Mouse (Mus musculus) cortical plate, adult 2 months (tissue): ENCODE results near the gene Stk35.

Experiments
- CTCF ChIP-seq: fragments of 200-500 bp; IDR thresholded peaks from 2 replicates; pipeline ENCODE4 v1.5.1; 2011; ENCODE audit warnings: mild to moderate bottlenecking, control low read depth, low read length; ENCODE audit not compliant: insufficient read depth; ENCODE audit errors: extremely low read depth
- POLR2A ChIP-seq: fragments of 200-500 bp; IDR thresholded peaks from 2 replicates; pipeline ENCODE4 v1.6.1; 2011; ENCODE audit warnings: mild to moderate bottlenecking, low read length, control low read depth; ENCODE audit not compliant: insufficient read depth; ENCODE audit errors: extremely low read depth

DNA sequence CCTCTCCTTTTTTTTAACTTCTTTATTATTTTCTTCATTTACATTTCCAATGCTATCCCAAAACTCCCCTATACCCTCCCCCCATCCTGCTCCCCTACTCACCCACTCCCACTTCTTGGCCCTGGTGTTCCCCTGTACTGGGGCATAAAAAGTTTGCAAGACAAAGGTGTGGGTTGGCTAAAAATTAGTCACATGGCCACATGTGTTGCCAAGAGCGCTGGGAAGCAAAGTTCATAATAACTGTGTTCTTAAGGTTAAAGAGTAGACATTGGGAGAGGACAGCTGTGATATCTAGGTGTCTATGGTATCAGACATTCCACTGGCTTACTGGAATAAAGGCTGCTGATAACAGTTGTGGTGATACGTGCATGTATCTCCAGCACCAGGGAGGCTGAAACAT is 46.2 kb downstream of the Stk35 start:
- no peak for TF ChIP-seq POLR2A
- TF ChIP-seq CTCF = no peak
